Comparison of ENCODE assay signal across 24 mouse cellular contexts in genomic region chr9:63089141-63089540, GRCm38 (mm10). TPM values are rescaled to one million over a fixed set of nuclear protein-coding genes. Genes with fewer than 3 reads are reported as not detected.
DNase-seq lines count a peak whose midpoint lies in the region; ATAC-seq and TF ChIP-seq lines count a peak whose summit lies in the region.
"Had no signal": no experiment of that assay in that cellular context is flagged by ENCODE, and none has a peak within 500 bp of the region (broad histone marks: within the 10 kb centered on the region; RNA-seq: fewer than 3 reads in every experiment).

No protein-coding gene starts in this region.

- no peak for TF ChIP-seq CTCF in spleen, adult 2 months (IDR thresholded peaks at IDR 0.05; ENCODE audit: extremely low read depth, insufficient read depth, insufficient read length, insufficient replicate concordance)
- no peak for TF ChIP-seq CTCF in cerebellum, adult 2 months (IDR thresholded peaks at IDR 0.05; ENCODE audit: borderline replicate concordance, insufficient read depth, low read depth, low read length)

- H3K4me1 ChIP-seq in spleen, adult 2 months (ENCODE audit: control insufficient read depth, insufficient read depth, insufficient read length): peaks cover 4% of the 10 kb centered on the region; the same call in 1 of the 2 replicates
- H3K4me1 ChIP-seq in cerebellum, adult 2 months (ENCODE audit: control insufficient read depth, insufficient read depth, low read length): no peaks in the 10 kb centered on the region

- no peaks in the 10 kb centered on the region for H3K27me3 ChIP-seq in spleen, adult 2 months (ENCODE audit: control insufficient read depth, insufficient read depth, low read length)
- H3K27me3 ChIP-seq in cerebellum, adult 2 months (ENCODE audit: control insufficient read depth, insufficient read depth, low read length): no peaks in the 10 kb centered on the region
- H3K27me3 ChIP-seq: embryonic facial prominence, embryonic 13.5 days; forebrain, embryonic 12.5 days; heart, embryonic 15.5 days had no signal

- ATAC-seq in megakaryocyte-erythroid progenitor cell, adult 5-6 weeks (replicated peaks; ENCODE audit: low FRiP score, low TSS enrichment, poor library complexity, severe bottlenecking): no peak
- ATAC-seq: activated CD4-positive, CD25-positive, alpha-beta regulatory T cell, adult 4 months; forebrain, embryonic 16.5 days had no signal

- H3K27ac ChIP-seq in spleen, adult 2 months (ENCODE audit: insufficient read depth, low read length): peak overlapping the region; percentile 55; the same call in 1 of the 2 replicates
- H3K27ac ChIP-seq in cerebellum, adult 2 months (ENCODE audit: insufficient read depth, low read length): no peak overlapping the region
- H3K27ac ChIP-seq: embryonic facial prominence, embryonic 13.5 days; forebrain, embryonic 12.5 days; heart, adult 2 months; heart, embryonic 15.5 days; hindbrain, embryonic 14.5 days had no signal

- no peak overlapping the region for H3K4me3 ChIP-seq in spleen, adult 2 months (ENCODE audit: extremely low read depth, insufficient read depth, insufficient read length)
- no peak overlapping the region for H3K4me3 ChIP-seq in cerebellum, adult 2 months (replicated peaks; ENCODE audit: insufficient read depth, low read depth, low read length)
- H3K4me3 ChIP-seq: embryonic facial prominence, embryonic 13.5 days; forebrain, embryonic 12.5 days; heart, adult 2 months; heart, embryonic 15.5 days had no signal

- no peak for TF ChIP-seq POLR2A in spleen, adult 2 months (IDR thresholded peaks at IDR 0.05; ENCODE audit: low read depth, low read length)
- TF ChIP-seq POLR2A in cerebellum, adult 2 months (IDR thresholded peaks at IDR 0.05; ENCODE audit: borderline replicate concordance, insufficient read depth, low read length): no peak

- WGBS in spleen, adult 2 months: 85% methylated on average over 4 of the region's 4 CpGs
- 96% methylated on average over 4 of the region's 4 CpGs for WGBS in cerebellum, adult 2 months

- peak; percentile 4 to 31 for DNase-seq in spleen, adult 2 months (ENCODE audit: low read depth in 1 of 2, low spot score in 2 of 2)
- DNase-seq in spleen, adult 18-20 months: no peak
- DNase-seq in CD8-positive naive resting alpha-beta T cell, adult 2 months (ENCODE audit: low read depth in 2 of 2, low spot score in 2 of 2): peak; percentile 67 to 69
- DNase-seq in thymus, postnatal 14 days: peak; percentile 18
- DNase-seq in frontal cortex, postnatal 10 days (ENCODE audit: low spot score in 2 of 2): no peak
- no peak for DNase-seq in cerebellum, adult 2 months
- DNase-seq: adrenal gland, postnatal 14 days; cerebellum, adult 11-12 months; cerebellum, adult 9-11 months; cerebellum, postnatal 36 days; gastrocnemius, postnatal 14 days; heart, adult 2 months; heart, postnatal 14 days had no signal

- H3K36me3 ChIP-seq in spleen, adult 2 months (ENCODE audit: control insufficient read depth, insufficient read depth, low read length): no peaks in the 10 kb centered on the region
- H3K36me3 ChIP-seq: embryonic facial prominence, embryonic 13.5 days; forebrain, embryonic 12.5 days; heart, embryonic 15.5 days had no signal

RNA-seq across cellular contexts. Expression of gene Skor1, which starts 59.6 kb away (rescaled TPM):
- polyA plus RNA-seq in spleen, adult 2 months (2012; rRNA removed): 0.04 and 0.09 TPM in 2 replicates
- total RNA-seq in megakaryocyte-erythroid progenitor cell, adult 5-6 weeks (2014; fragmentation: Nextera tagmentation): not detected in 2 replicates
- not detected in 2 replicates for total RNA-seq in megakaryocyte-erythroid progenitor cell, adult 5-6 weeks (2017)
- 7.1 and 9.2 TPM in 2 replicates for polyA plus RNA-seq in cerebellum, adult 2 months (2012; rRNA removed)
- total RNA-seq: adrenal gland, postnatal 14 days; heart, postnatal 14 days; hematopoietic stem cell, adult 5-6 weeks; MEL had no signal
- polyA plus RNA-seq: activated CD4-positive, CD25-positive, alpha-beta regulatory T cell, adult 4 months; C2C12; heart, embryonic 11.5 days; heart, embryonic 15.5 days had no signal

Comparison
In these comparisons a context has a peak if more than half of its experiments do, and no peak if none do; other contexts are left out.
1. DNase-seq: peak in spleen, adult 2 months (2 of 2), CD8-positive naive resting alpha-beta T cell, adult 2 months (2 of 2) and thymus, postnatal 14 days (single experiment); none in spleen, adult 18-20 months (0 of 2), frontal cortex, postnatal 10 days (0 of 2) and cerebellum, adult 2 months (0 of 2).